Mouse (Mus musculus): ENCODE results near the gene Astn1.

The Astn1 gene

DNA sequence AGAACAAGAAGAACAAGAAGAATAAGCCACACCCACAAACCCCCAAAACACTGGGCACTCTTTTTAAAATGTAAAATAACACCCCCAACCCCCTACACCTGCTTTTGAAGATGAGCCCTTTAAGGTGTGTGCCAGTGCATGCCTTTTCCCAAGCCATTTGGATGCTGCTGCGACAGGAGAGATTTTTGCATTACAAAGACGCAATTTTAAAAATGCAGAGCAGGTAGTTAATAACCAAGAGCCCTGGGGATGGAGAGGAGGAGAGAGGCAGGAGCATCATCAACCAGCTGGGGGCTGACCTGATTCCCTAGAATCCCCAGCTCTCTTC lies at the start of gene Astn1:
Gene Astn1 (plus strand): TSS at position 310 of the 328 bp plus-strand sequence.
- no peak for DNase-seq (ENCODE audit: low read depth)

DNA sequence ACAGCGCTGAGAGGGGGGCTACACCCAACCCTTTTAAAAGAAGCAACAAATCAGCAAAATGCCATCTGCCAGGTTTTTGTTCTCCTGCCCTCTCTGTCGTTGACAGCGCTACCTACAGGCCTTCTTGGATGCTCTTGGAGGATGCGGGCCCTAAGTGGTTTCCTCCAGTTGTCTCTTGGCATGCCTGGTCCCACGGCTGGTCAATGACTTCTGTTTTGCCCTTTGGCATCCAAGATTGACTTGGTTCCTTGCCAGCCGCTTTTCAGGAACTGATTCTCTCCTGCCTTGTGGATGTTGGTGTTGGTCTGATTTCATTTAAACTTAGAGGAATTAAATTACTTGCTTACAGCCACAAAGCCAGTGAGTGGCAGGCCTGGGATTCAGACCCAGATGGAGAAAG lies 38.7 kb upstream of the Astn1 start:
- no peak for DNase-seq (ENCODE audit: low read depth)

DNA sequence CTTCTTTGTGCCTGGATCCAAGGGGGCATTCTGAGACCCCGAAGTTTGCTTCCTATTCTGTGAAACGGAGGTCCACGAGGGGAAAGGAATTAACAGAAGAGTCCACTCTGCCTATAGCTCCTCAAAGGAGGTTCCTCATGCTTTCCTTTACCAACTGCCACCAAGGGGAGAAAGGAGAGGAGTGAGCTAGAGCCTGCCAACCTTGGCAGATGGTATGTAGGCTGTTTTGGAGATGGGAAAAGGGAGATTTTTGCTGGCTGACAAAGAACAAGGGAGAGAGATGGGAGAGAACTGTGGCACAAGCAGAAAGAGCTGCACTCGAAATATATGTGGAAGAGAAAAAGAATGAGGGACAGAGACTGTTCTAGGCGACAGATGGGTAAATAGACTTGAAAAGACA lies 33.9 kb upstream of the Astn1 start:
- DNase-seq (ENCODE audit: low read depth): no peak

DNA sequence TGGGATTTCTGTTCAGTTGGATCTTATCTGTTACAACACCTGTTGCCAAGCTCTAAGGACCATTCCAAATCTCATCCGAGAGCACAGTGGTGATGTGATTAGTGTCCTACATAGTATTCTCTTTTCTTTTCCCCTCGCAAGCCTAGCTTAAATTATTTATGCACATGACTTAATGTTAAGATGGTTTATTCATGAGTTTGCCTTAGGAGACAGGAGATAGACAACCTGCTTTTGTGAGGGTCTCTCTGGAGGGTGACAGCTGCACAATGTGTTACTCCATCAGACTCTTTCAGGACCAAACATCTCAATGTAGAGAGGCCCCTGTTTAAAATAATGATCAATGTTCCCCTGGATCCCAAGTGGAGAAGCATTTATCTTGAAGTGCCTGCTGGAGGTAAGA lies 33.2 kb upstream of the Astn1 start:
- no peak for DNase-seq (ENCODE audit: low read depth)

DNA sequence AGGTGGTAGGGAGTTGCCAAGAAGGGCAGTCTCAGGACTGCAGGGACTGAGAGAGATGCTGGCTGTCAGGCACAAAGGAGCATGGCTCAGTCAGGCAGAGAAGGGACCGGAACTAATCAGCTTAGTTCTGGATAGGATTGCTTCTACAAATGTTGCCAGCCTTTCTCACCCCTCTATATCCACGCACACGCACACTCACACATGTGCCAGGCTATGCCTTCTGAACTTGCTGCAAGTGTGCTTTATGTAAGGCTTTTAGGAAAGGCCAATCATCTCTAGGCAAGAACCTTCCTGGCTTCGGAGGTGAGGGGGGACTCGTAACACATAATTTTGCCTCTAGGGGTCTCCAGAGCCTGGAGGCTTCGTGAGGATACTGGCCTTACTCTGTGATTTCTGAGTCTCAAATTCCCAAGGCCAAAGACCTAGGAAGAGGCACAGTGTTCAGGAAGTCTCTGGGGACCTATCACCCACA lies 18.8 kb upstream of the Astn1 start:
- DNase-seq (ENCODE audit: low read depth): no peak

DNA sequence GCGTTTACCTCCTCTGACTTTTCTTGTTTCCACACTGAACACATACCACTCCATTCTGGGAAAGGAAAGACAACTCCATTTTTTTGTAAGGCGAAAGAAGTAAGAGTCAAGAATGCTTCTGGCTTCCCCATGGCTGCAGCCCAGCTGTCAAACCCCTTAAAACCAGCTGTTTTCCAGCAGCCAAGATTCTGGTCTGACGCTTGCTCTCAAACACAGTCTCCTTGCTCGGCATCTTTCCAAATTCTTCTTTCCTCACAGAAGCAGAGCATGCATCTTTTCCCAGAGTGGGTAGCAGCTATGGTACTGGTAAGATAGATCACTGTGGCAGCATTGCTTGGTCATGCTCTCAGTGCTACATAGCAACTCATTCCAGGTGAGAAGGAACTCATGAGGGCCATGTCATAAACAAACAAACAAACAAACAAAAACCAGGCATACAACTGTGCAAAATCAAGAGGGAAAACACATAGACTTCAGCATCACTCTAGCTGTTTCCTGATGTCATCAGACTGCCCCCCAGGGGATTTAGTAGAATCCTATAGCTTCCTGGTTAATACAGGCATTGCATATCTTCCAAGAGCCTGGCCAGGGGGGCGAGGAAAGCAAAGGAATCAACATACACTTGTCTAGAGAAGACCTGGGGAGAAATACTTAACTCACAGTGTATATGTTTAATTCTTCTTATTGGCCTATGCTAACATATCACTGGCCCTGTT lies 8.3 kb upstream of the Astn1 start:
- no peak for DNase-seq (ENCODE audit: low read depth)

DNA sequence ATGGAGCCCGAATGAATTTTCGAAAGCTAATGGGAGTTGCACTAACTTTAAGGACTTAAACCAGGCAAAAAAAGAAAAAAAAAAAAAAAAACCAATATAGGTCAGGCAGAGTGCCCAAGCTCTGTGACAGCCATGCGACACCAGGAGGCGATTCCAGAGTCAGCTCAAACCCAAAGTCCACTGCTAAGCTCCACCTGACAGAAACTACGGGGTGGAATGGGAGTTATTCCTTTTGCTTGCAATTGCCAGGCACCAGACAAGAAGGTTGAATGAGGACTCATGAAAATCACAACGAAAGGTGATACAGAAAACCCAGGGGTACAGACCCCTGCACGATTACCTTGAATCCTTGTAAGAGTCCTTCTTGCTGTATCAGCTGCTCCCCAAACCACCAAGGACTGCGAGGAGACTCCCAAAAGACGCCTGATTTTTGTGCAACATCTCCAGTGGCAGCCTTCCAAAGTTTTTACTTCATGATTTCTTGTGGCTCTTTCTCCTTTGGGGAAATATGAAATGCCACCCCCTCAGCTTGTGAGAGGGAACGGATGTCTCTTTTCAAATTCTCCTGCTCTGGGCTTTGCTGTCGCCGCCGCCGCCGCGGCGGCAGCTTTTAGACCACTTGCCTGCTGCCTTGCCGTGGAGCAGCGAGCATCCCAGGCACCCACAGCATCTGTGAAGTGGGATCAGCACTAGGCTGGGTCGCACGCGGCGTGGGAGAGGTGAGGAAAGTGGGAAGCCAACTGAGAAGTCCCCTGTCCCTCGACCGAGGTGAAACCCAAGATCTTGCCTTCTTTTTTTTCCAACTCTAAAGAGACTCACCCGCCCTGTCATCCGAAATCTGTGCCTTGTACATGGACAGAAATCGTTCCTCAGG lies 6.7 kb upstream of the Astn1 start:
- DNase-seq (ENCODE audit: low read depth): no peak

DNA sequence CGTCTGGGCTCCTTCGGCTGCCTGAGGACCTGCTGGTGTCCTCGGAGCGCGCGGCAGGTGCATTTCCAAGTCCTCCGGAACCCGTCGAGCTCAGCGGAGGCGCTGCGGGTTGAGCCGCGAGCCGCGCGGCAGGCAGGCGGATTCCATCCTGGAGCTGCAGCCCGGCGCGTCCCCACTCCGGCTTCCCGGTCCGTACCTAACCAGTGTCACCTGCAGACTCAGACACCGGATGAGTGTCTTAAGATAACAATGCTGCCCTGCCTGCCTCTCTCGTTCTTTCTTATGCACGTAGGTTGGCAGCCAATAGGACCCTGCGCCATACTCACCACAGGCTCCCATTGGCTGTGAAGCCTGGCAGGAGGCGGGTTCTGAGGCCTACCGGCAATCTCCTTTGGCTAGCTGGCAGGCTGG lies 6.0 kb upstream of the Astn1 start, which contains the start of gene Brinp2:
Gene Brinp2 (minus strand): TSS at position 276 of the 411 bp plus-strand sequence.
- no peak for DNase-seq (ENCODE audit: low read depth)

DNA sequence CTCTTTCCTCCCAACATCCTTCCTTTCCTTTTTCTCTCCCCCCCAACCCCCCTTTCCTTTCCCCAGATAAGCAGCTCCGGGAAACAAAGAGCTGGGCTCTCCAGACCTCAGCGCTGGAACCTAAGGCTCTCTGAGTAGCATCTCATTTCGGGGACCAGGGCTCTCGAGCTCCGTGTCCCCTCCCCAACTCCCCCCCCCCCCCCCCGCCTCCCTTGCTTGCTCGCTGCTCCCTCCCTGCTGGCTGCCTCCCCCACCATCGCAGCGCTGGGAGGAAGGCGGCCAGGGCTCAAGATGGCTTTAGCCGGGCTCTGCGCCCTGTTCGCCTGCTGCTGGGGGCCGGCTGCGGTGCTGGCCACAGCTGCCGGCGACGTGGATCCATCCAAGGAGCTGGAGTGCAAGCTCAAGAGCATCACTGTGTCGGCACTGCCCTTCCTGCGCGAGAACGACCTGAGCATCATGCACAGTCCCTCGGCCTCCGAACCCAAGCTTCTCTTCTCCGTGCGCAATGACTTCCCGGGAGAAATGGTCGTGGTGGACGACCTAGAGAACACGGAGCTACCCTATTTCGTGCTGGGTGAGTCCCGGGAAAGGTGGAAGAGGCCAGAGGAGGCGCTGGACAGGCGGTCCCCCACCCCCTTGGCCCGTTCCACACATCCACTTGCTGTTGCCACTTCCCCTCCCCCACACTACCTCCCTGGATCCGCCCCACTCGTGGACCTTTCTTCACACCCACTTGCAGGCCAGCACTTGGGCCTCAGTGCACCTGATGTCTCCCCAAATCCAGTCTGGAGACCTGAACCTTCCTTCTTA lies 424 bp downstream of the Astn1 start:
- no peak for DNase-seq (ENCODE audit: low read depth)

DNA sequence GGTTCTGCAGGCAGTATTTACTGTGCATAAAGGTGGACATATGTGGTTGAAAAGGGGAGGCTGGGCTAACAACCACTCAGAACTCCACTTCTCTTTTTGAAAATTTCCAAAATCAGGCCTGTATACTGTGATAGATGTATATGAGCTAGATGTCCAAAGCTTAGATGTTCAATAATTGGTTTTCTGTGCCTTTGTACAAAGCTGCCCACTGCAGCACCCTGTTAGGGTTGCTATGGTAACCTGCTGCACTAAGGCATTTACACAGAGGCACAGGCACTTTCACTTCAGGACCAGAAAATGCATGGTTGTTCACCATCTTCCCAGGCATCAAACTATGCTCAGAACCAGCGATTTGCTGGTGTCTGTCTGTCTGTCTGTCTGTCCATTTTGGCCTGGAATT lies 2.4 kb downstream of the Astn1 start:
- no peak for DNase-seq (ENCODE audit: low read depth)

DNA sequence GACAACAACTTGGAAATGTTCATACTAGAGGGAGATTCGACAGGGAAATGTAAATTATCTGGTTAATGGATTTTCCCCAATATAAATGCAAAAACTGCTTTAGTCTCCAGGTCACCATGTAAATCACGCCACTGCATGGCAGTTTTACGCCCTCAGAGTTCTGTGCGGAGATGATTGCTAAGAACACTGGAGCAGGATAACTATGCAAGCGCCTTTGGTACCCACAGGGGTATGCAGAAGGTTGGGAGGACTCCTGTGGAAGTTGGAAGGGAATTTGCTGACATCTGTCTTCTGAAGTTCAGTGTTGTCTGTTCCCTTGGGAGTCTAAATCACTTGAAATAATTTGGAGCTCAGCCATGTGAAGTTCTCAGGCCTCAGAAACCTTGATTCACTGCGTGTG lies 20.2 kb downstream of the Astn1 start:
- no peak for DNase-seq (ENCODE audit: low read depth)

DNA sequence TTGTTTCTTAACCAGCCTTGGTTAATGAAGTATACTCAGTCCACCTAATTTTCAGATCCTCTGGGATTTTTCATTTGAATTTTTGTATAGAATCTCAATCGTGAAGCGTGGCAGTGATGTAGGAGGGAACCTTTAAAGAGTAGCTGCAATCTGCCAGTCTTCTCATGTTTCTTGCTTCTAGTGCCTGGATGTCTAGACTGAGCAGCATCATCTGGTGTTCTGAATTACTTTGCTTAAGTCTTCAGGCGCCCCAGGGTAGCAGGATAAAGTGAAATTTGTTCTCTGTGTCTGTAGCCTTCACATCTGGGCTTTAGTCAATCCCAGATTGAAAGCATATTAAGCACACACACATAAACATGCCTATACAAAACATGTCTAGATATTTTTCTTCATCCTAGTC lies 21.1 kb downstream of the Astn1 start:
- no peak for DNase-seq (ENCODE audit: low read depth)

DNA sequence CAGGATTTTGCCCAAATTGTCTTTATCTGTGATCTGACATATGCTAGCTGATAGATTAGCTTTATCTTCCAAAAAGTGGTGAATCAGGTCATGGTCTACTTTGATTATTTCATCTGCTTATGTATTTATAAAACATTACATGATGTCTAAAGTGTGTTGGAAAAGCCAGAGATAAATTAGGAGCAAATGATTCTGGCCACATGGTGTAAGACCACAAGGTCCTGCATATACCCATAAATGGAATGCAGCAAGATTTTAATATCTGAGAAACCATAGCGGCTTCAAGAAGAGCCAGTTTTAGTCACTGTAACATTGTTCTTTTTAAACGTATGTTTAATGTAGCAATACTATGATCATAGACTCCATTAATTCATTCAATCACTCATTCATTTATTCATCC lies 23.2 kb downstream of the Astn1 start:
- no peak for DNase-seq (ENCODE audit: low read depth)

DNA sequence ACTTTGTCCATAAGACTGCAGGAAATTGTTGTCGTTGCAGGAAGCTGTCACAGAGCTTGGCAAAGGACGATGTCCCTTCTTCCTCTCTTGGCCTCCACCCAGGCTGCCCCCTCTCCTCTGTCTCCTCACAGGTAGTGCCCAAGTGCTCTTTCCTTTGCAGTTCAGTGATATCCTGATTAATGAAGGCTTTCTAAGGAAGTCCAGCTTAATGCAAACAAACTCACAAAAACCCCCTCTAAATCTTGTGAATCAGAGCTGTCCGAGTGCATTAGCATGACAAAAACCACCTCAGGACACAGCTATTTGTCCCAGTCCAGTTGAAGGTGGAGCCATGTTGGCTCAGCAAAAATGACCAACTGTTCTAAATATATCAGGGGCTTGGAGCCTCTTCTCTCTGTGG lies 24.7 kb downstream of the Astn1 start:
- DNase-seq (ENCODE audit: low read depth): no peak

DNA sequence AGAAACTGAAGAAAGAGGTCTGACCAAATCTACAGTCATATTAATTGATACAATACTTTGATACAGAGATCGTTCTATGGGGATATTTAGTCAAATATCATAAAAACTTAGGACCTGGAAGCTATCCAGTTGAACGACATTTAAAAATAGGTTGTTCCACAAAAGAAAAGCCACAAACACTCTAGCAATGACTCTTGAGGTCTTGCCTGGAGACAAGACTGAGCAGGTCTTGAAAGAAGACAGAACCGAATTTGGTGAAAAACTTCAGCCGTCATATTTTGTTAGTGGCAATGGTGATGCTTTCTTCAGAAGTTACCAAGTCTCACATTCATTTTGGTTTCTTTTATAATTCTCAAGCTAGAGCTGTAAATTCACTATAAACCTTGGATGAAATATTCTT lies 26.9 kb downstream of the Astn1 start:
- DNase-seq (ENCODE audit: low read depth): no peak

DNA sequence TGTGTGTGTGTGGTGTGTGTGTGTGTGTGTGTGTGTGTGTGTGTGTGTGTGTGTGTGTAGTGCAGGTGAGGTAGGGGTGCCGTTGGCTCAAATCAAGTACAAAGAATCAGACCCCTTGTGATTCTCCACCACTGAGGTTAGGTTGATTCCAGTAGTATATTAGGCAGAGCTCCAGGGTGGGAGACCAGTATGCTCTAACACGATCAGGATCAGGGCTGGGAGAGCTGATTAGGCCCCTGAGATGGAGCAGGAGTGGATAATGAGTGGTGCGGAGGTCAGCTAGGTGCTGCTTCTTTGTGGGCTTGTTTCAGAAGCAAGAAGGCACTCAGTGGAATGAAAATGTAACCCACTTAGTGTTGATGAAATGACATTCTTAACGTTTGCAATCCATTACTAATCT lies 28.6 kb downstream of the Astn1 start:
- DNase-seq (ENCODE audit: low read depth): no peak

DNA sequence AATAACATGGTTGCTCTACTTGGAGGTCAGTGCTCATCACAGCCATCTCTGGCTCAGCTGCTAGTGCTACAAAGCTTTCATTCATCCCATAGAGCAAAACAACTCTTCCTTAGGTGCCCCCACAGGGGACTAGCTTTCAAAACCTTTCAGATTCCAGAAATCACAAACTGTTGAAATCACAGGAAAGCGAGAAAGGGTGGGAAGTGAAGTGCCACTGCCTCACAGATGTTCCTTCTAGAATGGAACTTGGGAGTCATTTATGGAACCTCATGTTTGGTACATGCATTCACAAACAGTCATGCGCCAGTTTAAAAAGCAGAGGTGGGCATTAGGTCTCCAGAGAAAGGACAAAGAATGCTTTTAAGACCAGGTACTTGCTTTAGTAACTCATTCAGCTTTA lies 35.0 kb downstream of the Astn1 start:
- no peak for DNase-seq (ENCODE audit: low read depth)

DNA sequence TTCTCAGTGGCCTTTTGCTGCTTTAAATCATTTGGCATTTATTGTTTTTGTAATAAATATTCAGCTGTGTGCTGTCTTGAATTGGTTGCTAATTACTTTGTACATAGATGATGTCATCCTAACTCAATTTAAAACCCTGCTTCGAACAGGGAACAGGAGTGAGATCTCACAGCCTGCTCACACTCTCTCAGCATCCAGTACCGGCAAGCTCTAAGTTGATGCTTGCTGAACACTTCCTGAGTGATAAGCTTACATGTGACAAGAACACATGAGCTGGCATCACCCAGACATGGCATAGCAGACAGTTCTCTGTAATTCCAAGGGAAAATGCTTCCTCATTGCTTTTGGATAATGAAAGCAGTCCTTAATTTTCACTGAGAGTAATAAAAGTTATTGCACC lies 38.8 kb downstream of the Astn1 start:
- no peak for DNase-seq (ENCODE audit: low read depth)

DNA sequence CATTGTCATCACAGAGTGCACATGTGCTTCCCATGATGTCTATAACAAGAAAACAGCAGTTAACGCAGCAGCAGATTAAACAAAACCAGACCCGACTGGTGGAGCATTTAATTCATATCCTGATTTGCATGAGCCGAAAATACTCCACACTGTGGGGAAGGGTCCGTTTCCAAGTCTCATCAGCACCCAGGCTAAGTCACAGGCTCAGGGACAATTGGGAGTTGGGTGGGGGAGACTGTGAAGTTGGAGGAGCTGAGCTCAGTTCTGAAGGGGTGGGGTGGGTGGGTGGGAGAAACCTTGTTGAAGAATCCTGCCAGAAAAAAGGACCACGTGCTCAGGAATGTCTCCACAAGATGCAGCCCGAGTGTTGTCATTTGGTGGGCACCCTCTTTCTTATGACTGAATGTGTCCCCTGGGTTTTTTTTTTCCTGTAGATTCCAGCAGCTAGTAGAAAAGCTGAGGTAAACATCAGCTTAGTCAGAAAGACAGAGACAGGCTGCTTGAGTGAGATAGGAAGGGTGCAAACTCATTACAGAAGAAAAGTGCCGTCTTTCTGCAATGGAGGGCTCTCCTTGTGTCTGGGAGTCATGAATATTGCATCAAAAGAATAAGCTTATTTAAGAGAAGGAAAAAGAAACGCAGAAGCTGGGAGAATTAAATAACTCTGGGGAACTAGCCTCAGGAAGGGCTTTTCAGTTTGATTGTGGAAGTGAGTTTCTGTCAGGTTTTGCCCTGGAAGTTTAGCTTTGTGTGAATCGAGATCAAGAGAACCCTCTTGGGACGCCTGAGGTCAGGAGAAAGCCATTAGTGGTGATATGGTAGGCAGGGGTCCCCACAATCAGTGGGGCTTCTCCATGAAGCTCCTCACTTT lies 44.1 kb downstream of the Astn1 start:
- DNase-seq (ENCODE audit: low read depth): no peak

DNA sequence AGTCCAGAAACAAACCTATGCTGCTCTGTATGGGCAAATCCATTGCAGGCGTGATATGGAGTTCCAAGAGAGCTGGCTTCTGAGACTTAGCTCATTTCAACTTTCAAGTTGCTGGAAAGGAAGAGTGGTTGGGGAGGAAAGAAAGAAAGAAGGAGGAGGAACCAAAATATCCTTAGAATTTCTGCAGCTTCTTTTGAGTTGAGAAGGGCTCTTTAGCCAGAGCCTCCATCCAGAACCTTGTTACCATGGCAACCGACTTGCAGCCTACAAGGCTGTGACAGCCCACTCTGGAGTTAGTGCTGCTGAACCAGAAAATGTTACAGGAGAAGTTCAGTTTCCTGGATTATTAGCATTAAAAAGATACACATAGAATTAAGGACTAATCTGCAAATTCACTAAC lies 46.1 kb downstream of the Astn1 start:
- DNase-seq (ENCODE audit: low read depth): no peak

DNA sequence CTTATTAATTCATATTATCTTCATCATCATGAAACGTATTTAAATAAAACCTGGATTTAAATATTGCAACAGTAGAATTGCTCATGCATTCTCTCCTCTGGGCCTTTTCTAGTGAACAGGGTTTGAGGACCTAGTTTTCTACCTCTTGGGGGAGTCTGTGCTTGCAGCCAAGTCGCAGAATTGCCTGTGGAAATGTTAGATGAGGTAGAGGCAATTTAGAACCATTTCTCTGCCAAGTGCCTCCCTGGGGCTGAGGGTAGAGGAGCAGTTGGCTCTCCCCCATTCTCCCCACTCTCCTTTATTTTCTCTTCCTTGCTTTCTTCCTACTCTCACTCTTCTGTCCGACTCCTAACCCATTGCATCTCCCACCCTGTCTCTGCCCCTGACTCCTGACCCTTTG lies 49.1 kb downstream of the Astn1 start:
- no peak for DNase-seq (ENCODE audit: low read depth)

DNA sequence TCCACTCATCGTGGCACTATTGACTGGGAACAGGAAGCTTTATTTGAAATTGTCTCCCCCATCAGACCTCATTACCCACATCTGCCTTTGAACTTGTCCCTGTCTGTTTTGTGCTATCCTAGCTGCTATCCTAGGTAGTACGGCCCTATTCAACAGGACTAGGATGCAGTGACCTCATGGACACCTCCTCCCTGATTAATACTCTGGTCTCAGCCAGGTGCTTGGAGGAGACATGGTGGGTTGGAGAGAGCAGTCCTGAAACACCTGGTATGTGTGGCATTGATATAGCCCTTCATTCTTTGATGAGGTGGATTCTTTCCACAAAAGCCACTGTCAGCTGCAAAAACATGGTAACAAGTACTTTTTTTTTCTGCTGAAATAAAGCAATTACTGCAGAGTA lies 52.1 kb downstream of the Astn1 start:
- DNase-seq (ENCODE audit: low read depth): no peak
